Mouse (Mus musculus) gonadal fat pad, adult 2 months (tissue): ENCODE data around the gene Lrrc8d. TPM values are rescaled to one million over a fixed set of nuclear protein-coding genes. Genes with fewer than 3 reads are reported as not detected.

Experiments used
- DNase-seq: peaks from one replicate; pipeline ENCODE4 v3.0.0-alpha.2; 2012; ENCODE audit warnings: low read depth
- polyA plus RNA-seq: library from polyadenylated mRNA; depleted of rRNA; stranded (reverse); fragments of >200 nt; gene quantifications from 2 replicates; pipeline ENCODE4 v1.2.3, GENCODE M21; 2012

Gene Lrrc8d
- polyA plus RNA-seq, 1 experiment, result 9.1 TPM

DNA sequence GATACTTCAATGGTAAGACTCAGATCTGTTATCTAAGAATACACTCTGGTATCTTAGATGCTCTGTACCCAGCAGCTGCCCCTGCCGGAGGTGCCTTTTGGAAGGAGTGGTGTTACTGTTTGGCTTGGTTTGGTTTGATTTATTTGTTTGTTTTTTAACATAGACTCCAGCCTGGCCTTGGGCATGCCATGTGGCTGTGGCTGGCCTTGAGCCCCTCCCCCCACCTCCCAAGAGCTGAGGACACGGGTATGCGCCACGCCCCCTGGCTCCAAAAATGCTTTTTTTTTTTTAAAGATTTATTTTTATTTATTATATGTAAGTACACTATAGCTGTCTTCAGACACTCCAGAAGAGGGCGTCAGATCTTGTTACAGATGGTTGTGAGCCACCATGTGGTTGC, 65.6 kb downstream of the Lrrc8d start:
- DNase-seq, result no peak

- no peak for DNase-seq
Measured at GRCm38 (mm10) chr5:105776368-105776767, 76.6 kb downstream of the Lrrc8d start.

DNA sequence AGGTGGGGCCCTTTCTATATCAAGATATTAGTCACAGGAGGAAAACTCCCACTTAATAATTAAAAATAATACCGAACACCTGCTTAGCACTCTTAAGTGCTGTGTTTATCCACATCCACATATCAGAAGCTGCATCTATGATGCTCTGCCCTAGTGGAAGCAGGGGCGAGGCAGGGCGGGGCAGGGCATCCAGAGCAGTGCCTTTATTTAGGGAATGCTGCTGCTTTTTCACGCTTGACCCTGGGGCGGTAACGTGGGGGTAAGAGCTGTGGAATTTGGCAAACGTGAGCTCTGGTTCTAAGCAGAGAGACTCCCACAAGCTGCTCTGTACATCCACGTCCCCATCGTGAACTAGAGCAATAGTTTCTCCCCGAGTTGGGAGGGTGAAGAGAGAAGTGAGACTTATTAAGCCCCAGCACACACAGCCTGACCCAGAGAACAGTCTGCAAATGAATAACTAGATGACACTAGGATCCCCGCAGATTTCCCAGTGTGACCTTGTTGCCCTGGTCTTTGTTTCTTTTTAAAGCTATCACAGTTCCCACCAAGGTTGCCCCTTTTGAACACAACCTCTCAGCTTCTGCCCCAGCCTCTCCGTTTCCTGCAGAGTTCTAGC, 77.3 kb downstream of the Lrrc8d start:
- no peak for DNase-seq

DNA sequence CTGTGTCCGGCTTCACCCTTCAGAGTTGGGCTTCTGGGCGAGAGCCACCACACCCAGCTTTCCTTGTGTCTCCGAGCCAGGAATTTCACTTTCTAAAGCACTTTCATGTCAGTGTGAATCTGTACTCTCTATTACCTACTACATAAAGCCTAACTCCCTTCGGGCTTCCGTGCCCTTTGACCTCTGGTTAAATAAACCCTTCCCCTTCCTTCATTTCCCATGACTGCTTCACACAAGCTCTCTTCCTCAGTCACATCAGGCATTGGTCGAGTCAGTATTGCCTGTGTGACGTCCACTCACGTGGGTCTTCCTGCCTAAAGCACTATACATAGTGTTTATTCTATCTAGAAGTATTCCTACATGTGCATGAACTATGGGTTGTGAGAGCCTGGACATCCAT, 77.9 kb downstream of the Lrrc8d start:
- DNase-seq, result no peak

DNA sequence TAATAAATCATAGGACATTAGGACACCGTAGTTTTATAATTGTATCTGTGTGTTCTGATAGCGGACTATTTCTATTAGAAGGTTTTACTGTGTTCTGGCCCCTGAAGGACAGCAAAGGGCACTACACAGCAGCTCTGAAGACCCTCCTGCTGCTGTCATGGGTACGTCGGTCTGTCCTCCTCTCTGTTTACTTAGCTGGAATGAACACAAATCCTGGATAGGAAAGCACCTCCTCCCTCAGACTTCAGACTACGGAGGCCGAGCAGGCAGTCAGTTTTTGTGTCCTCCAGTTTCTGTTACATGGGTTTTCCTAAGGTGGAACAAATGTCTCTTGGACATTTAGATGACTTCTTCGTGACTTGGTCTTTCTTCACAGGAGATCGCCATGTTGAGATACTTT, 78.4 kb downstream of the Lrrc8d start:
- no peak for DNase-seq

DNA sequence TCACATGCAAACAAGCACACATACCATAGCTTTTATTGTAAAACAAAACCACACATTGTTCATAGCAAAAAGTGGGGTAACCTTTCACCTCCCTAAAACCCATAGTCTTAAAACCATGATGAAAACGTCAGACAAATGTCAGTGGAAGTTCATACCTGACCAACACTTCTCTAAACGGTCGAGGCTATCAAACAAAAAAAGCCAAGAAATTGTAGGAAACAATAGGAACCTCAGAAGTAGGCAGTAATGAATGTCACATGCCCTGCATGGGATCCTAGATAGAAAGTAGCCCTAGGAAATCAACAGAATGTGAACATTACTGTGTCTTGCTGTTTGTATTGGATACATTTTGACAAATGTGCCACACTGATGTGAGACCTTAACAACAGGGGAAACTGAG, 79.0 kb downstream of the Lrrc8d start:
- no peak for DNase-seq

DNA sequence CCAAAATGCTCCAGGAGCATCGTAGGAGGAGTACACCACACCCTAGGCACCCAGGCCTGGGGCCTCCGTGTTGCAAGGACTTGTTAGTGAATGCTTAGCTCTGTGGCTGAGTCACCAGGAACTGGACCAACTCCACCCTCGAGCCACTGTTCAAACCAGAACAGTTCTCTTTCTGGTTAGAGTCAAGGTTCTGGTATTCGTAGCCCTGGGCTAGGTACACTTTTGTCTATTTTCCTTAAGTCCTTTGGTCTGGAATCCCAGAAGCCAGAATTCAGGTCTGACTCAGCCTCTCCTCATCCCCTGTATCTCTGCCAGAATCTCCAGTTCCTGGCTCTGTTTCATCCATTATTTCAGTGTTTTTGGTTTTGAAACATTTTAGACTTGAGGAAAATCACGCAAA, 79.6 kb downstream of the Lrrc8d start:
- DNase-seq, result peak; percentile 42

- DNase-seq, result no peak
Measured at GRCm38 (mm10) chr5:105783848-105784247, 84.1 kb downstream of the Lrrc8d start.

DNA sequence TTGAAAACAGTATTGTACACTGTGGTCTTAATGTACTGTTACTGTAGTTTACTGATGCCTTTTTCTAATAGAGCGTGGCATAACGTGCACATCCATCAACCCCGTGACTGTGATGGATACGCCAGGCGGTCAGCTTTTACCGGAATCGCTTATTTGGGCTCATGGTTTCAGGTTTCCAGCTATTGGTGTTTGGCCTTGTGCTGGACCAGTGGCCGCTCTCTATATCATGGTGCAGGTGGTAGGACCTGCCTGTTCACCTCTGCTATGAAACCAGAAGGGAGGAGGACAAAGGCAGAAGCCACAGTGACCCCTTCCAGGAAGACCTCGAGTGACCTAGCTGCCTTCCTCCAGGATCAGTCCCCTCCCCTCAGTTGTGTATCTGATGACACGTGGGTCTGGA, 85.0 kb downstream of the Lrrc8d start:
- DNase-seq, result no peak

DNA sequence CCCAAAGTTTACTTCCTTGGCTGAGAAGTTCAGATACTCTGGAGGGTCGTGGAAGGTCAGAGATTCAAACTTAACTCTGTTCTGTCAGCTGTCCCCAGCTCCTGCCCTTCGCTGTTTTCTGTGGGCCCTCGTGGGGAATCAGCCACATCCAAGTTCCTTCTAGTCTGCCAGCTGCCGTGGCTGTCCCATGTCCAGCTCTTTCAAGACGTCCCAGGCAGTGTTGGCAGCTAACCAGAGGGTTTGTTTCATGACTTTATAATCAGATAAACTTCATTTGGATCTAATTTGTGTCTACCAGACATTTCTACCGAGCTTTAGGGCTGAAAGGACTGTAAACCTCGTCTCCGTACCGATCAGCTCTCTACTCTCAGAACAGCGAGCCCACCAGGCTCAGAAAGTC, 87.8 kb downstream of the Lrrc8d start:
- no peak for DNase-seq

DNA sequence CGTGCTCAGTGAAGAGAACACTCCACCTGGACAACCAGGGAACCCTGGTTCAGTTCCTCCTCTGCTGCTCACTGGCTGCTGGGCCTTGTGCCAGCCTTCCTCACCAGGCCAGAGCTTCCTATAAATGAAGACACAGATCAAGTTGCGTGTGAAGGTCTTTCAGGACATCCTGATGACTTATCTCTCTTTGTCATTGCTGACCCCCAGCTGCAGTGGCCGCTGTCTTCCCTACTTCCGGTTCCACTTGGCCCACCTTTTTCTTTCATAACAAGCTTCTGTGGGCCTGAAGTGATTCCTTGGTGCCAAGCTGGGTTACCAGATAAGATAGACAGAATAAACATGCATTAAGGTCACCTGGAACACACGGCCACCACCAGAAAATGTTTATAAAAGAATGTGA, 90.0 kb downstream of the Lrrc8d start:
- no peak for DNase-seq

- DNase-seq, result no peak
Measured at GRCm38 (mm10) chr5:105792331-105792801, 92.6 kb downstream of the Lrrc8d start.

DNA sequence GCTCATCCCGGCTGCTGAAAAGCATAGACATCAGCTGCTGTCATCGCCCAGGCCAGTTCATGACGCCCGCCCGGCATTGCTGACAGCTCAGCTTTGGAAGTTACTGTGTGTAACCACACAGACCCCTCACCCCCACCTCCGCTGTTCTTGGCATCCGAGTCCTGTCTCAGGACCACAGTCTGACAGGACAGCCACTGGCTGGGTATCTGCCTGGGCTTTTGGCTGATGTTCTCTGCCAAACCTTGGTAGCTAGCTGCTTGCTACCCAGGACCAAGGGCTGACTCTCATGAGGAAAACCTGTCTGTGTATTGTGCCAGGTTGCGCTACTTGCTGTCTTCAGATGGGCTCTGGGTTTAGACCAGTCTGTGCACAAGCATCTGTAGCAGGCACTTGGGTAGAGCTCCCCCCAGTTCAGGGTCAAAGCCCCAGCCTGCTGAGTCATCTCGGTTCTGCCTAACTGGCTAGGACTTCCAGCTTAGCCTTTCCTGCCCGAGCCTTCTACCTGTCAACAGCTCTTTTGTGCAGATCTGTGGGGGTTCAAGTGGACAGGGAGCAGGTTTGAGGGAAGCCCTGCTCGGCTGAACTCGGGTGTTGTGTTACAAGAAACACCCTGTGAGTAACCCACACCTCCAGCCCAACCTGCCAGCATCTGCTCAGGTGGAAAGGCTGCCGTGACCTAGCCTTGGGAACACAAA, 93.2 kb downstream of the Lrrc8d start:
- DNase-seq, result no peak

DNA sequence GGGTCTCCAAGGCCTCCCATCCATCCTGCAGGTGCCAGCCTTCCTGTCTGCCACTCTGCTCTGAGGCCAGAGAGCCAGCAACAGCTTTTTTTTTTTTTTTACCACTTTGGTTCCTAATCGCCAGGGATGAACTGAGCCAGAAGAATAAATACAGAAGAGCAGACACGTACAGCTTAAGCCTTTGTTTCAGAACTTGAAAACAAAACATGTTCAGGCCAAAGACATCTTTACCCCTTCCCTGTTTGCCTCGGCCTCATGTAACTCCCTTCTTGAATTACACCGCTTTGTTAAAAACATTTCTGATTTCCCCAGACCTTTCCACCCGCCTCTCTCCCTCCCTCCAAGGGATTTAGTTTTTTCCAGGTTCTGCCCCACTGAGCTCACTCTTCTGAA, 93.8 kb downstream of the Lrrc8d start:
- no peak for DNase-seq

GRCm38 (mm10) chr5:105798421-105798820, 98.7 kb downstream of the Lrrc8d start:
- DNase-seq, result no peak

- no peak for DNase-seq
Measured at GRCm38 (mm10) chr5:105799850-105800635, 100.3 kb downstream of the Lrrc8d start.

DNA sequence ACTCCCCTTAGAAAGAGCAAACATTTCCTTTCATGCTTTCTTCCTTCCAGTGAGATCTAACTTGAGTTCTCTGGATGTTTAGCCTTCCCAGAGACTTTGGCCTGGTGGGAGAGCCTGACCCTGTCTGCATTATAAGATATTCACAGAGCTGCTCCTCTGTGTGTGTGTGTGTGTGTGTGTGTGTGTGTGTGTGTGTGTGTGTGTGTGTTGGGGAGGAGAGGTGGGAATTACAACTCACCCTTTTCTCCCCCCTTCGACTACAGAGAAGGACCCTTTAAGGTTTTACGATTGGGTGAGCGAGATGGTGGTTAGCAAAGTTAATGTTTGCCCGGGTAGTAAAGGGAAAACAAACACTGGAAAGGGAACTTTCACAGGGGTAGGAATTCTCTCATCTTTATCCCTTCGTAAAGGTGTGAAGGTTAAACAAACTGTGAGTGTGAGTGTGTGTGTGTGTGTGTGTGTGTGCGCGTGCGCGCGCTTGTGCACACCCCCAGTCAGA, 101.3 kb downstream of the Lrrc8d start:
- DNase-seq, result no peak

- no peak for DNase-seq
Measured at GRCm38 (mm10) chr5:105805955-105806354, 106.2 kb downstream of the Lrrc8d start.

GRCm38 (mm10) chr5:105807461-105807860, 107.7 kb downstream of the Lrrc8d start:
- DNase-seq, result no peak

DNA sequence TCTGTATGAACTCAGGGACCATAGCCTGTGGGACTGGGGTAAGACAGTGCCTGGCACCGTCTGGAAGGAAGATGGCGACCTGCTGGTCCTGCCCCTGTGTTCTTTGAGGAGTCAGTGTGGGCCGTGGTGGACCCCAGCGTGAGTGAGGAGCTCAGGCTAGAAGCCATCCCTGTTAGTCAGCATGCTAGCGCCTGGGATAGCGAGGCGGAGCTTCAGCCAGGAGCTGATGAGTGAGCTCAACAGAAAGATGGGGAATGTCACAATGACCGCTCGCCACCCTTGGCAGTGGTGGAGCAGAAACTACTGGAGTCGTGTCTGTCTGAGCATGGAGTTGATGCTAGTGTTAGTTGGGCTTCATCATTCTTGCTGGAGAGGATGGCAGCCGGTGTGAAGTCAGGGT, 109.3 kb downstream of the Lrrc8d start:
- no peak for DNase-seq

GRCm38 (mm10) chr5:105813036-105813435, 113.3 kb downstream of the Lrrc8d start:
- no peak for DNase-seq

DNA sequence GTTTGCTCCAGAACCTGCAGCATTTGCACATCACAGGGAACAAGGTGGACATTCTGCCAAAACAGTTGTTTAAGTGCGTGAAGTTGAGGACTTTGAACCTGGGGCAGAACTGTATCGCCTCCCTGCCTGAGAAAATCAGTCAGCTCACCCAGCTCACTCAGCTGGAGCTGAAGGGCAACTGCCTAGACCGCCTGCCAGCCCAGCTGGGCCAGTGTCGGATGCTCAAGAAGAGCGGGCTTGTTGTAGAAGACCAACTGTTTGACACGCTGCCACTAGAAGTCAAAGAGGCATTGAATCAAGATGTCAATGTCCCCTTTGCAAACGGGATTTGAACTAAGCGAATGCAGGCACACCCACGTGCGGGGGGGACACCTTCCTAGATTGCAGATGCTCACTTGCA, 114.2 kb downstream of the Lrrc8d start:
- no peak for DNase-seq

- no peak for DNase-seq
Measured at GRCm38 (mm10) chr5:105816118-105816517, 116.3 kb downstream of the Lrrc8d start.
